Mouse (Mus musculus): ENCODE results near the gene Cmas.

DNA sequence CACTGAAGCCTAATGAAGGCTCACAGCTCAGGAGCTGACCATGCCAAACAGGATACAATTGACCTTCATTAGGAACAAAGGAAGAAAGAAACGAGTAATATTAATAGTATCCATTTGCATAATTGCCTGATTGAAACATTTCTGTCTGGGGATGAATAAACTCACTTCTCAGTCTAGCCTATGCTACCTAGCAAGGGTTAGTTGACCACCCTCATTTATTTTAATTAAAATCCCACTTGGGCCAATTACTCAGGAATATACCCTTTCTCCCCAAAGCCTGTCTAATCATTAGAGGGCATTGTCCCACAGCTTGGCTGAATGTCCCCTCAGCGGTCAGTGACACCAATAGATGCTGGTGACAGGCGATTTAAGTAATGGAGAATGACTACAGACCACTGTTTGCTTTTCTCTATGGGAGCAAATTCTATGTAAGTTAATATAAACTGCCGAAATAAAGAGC is 24.1 kb downstream of the Cmas start:
- no peak for TF ChIP-seq POLR2A (IDR thresholded peaks at IDR 0.05; ENCODE audit: insufficient read depth, low read depth, low read length)
- no peak for TF ChIP-seq CTCF (IDR thresholded peaks at IDR 0.05)

Data from heart, adult 2 months (tissue).